Mouse (Mus musculus) hindbrain, postnatal 0 days (tissue): ENCODE data around the gene Ptpre. TPM values are rescaled to one million over a fixed set of nuclear protein-coding genes. Genes with fewer than 3 reads are reported as not detected.

ENCODE experiments used
- ATAC-seq: fragments of 200-750 bp; cut with Nextera tagmentation; 2 replicates; pipeline ENCODE4 v1.8.0; 2017; ENCODE audit warnings: mild to moderate bottlenecking, moderate TSS enrichment, moderate library complexity
- DNase-seq: peaks from one replicate; pipeline ENCODE4 v3.0.0-alpha.2; 2015; ENCODE audit warnings: low spot score
- H3K27ac ChIP-seq: fragments of 300-500 bp; sonication (generic); 2 replicates; pipeline ENCODE4 v1.5.1; 2014; ENCODE audit warnings: mild to moderate bottlenecking
- H3K27me3 ChIP-seq: fragments of 300-500 bp; sonication (generic); 2 replicates; pipeline ENCODE4 v1.6.1; 2014; ENCODE audit warnings: low read length, mixed read lengths; ENCODE audit not compliant: insufficient read depth
- H3K36me3 ChIP-seq: fragments of 300-500 bp; sonication (generic); 2 replicates; pipeline ENCODE4 v1.6.1; 2014; ENCODE audit warnings: low read length, mixed read lengths; ENCODE audit not compliant: insufficient read depth
- H3K4me1 ChIP-seq: fragments of 300-500 bp; sonication (generic); 2 replicates; pipeline ENCODE4 v1.6.1; 2014; ENCODE audit warnings: antibody characterized with exemption, low read length, mixed read lengths; ENCODE audit not compliant: insufficient read depth
- H3K4me2 ChIP-seq: fragments of 300-500 bp; sonication (generic); 2 replicates; pipeline ENCODE4 v1.6.1; 2014; ENCODE audit warnings: low read depth, mild to moderate bottlenecking, low read length, moderate library complexity, mixed read lengths
- H3K4me3 ChIP-seq: fragments of 300-500 bp; sonication (generic); 2 replicates; pipeline ENCODE4 v1.5.1; 2014; ENCODE audit warnings: low read length
- H3K9ac ChIP-seq: fragments of 300-500 bp; sonication (generic); replicated peaks from 2 replicates; pipeline ENCODE4 v1.6.1; 2014; ENCODE audit warnings: mild to moderate bottlenecking, low read length, moderate library complexity, mixed read lengths
- H3K9me3 ChIP-seq: fragments of 300-500 bp; sonication (generic); 2 replicates; pipeline ENCODE4 v1.6.1; 2016; ENCODE audit warnings: low read length, mixed read lengths
- CTCF ChIP-seq: IDR thresholded peaks from 2 replicates; pipeline ENCODE4 v1.5.1; 2016; ENCODE audit warnings: antibody characterized with exemption, control low read depth, low read depth
- WGBS: fragments of 180-500 bp; shearing (Covaris S2); extraction: QIAGEN DNeasy Blood & Tissue Kit; methylation state at CpG from one replicate; pipeline ENCODE4 v1.1.7; 2014; 5-methylcytosine and 5-hydroxymethylcytosine counted together
- polyA plus RNA-seq: library from polyadenylated mRNA; unstranded; fragments of >200 nt; fragmentation: Nextera tagmentation; extraction: Ambion mirVana; gene quantifications from 2 replicates; pipeline ENCODE4 v1.2.1, GENCODE M21; 2015
- total RNA-seq: library from RNA; depleted of rRNA; stranded (reverse); fragments of >200 nt; gene quantifications from 2 replicates; pipeline ENCODE4 v1.2.3, GENCODE M21; 2014

Gene Ptpre
- total and polyA plus RNA-seq, 2 experiments from 2014 or later = 8.2 to 12.4 TPM

- Histone ChIP-seq H3K36me3 (no peaks in the 10 kb centered on the region), H3K27ac (no peak overlapping the region), H3K9ac (no peak overlapping the region), H3K27me3 (no peaks in the 10 kb centered on the region), H3K4me2 (no peak overlapping the region), H3K4me3 (no peak overlapping the region), H3K4me1 (no peaks in the 10 kb centered on the region), H3K9me3 (no peaks in the 10 kb centered on the region)
- DNase-seq (no peak), ATAC-seq (no peak)
- WGBS = 79% methylated on average over 5 of the region's 5 CpGs
- no peak for TF ChIP-seq CTCF
Observed at GRCm38 (mm10) chr7:135520241-135520640, 17.0 kb upstream of the Ptpre start.

- Histone ChIP-seq H3K4me2 (no peak overlapping the region), H3K4me3 (no peak overlapping the region), H3K9me3 (no peaks in the 10 kb centered on the region), H3K4me1 (no peaks in the 10 kb centered on the region), H3K9ac (no peak overlapping the region), H3K36me3 (no peaks in the 10 kb centered on the region), H3K27me3 (no peaks in the 10 kb centered on the region), H3K27ac (no peak overlapping the region)
- 56% methylated on average over 15 of the region's 15 CpGs for WGBS
- no peak for TF ChIP-seq CTCF
- DNase-seq (no peak), ATAC-seq (no peak)
Observed at GRCm38 (mm10) chr7:135521755-135522512, 15.3 kb upstream of the Ptpre start.

- no peak overlapping the region for H3K9ac ChIP-seq
- 52% methylated on average over 4 of the region's 4 CpGs for WGBS
- no peaks in the 10 kb centered on the region for H3K4me1 ChIP-seq
- TF ChIP-seq CTCF = no peak
- no peak overlapping the region for H3K4me2 ChIP-seq
- H3K36me3 ChIP-seq = no peaks in the 10 kb centered on the region
- no peak overlapping the region for H3K27ac ChIP-seq
- H3K4me3 ChIP-seq = no peak overlapping the region
- DNase-seq (no peak), ATAC-seq (no peak)
- H3K27me3 ChIP-seq = no peaks in the 10 kb centered on the region
- H3K9me3 ChIP-seq = no peaks in the 10 kb centered on the region
Observed at GRCm38 (mm10) chr7:135523981-135524380, 13.3 kb upstream of the Ptpre start.

- ATAC-seq (no peak), DNase-seq (no peak)
- no peaks in the 10 kb centered on the region for H3K27me3 ChIP-seq
- H3K9ac ChIP-seq = no peak overlapping the region
- H3K4me1 ChIP-seq = no peaks in the 10 kb centered on the region
- TF ChIP-seq CTCF = no peak
- H3K9me3 ChIP-seq = no peaks in the 10 kb centered on the region
- H3K27ac ChIP-seq = no peak overlapping the region
- WGBS = 82% methylated on average over 6 of the region's 6 CpGs
- no peak overlapping the region for H3K4me3 ChIP-seq
- H3K36me3 ChIP-seq = no peaks in the 10 kb centered on the region
- H3K4me2 ChIP-seq = no peak overlapping the region
Observed at GRCm38 (mm10) chr7:135524424-135524967, 12.8 kb upstream of the Ptpre start.

GRCm38 (mm10) chr7:135526574-135527152 lies 10.6 kb upstream of the Ptpre start:
- 87% methylated on average over 3 of the region's 3 CpGs for WGBS
- no peak for TF ChIP-seq CTCF
- no peak for DNase-seq

GRCm38 (mm10) chr7:135527169-135527568 lies 10.1 kb upstream of the Ptpre start:
- Histone ChIP-seq H3K27ac (no peak overlapping the region), H3K4me3 (no peak overlapping the region), H3K9ac (no peak overlapping the region), H3K27me3 (no peaks in the 10 kb centered on the region), H3K4me2 (no peak overlapping the region), H3K4me1 (no peaks in the 10 kb centered on the region), H3K9me3 (no peaks in the 10 kb centered on the region), H3K36me3 (no peaks in the 10 kb centered on the region)
- DNase-seq = no peak
- 67% methylated on average over 3 of the region's 3 CpGs for WGBS
- no peak for ATAC-seq
- TF ChIP-seq CTCF = no peak

More at GRCm38 (mm10) chr7:135526574-135527152, 10.6 kb upstream of the Ptpre start:
- H3K27me3 ChIP-seq = no peaks in the 10 kb centered on the region
- no peaks in the 10 kb centered on the region for H3K4me1 ChIP-seq
- ATAC-seq = no peak
- no peak overlapping the region for H3K27ac ChIP-seq
- no peak overlapping the region for H3K9ac ChIP-seq
- no peak overlapping the region for H3K4me3 ChIP-seq
- H3K36me3 ChIP-seq = no peaks in the 10 kb centered on the region
- no peak overlapping the region for H3K4me2 ChIP-seq
- no peaks in the 10 kb centered on the region for H3K9me3 ChIP-seq

GRCm38 (mm10) chr7:135528515-135528914 lies 8.8 kb upstream of the Ptpre start, which contains the start of gene Clrn3:
Clrn3 (minus strand) TSS chr7:135528654.
- WGBS = 86% methylated on average over 7 of the region's 7 CpGs
- no peak within 1 kb of the TSS for H3K27ac ChIP-seq
- no peaks in the 10 kb centered on the region for H3K4me1 ChIP-seq
- no peak within 1 kb of the TSS for H3K4me2 ChIP-seq
- no peak for TF ChIP-seq CTCF
- H3K4me3 ChIP-seq = no peak within 1 kb of the TSS
- ATAC-seq (no peak), DNase-seq (no peak)
- H3K9me3 ChIP-seq = no peaks in the 10 kb centered on the region
- no peaks in the 10 kb centered on the region for H3K27me3 ChIP-seq
- H3K36me3 ChIP-seq = no peaks in the 10 kb centered on the region
- no peak within 1 kb of the TSS for H3K9ac ChIP-seq
